Mouse (Mus musculus): ENCODE measurements at regions not wholly inside any gene's neighbourhood (a gene's known extent, or its start where the extent isn't known, plus 50 kb on each side); places are given as distances from the start of the nearest gene placed in this dataset.

- WGBS = 85% methylated on average over 1 of the region's 1 CpGs
- H3K27me3 ChIP-seq = no peaks in the 10 kb centered on the region
- no peak overlapping the region for H3K4me2 ChIP-seq
- H3K9ac ChIP-seq = no peak overlapping the region
- H3K4me3 ChIP-seq = no peak overlapping the region
- H3K36me3 ChIP-seq = no peaks in the 10 kb centered on the region
- no peak for ATAC-seq (ENCODE audit: low FRiP score, low read depth)
- H3K27ac ChIP-seq (replicated peaks) = no peak overlapping the region
- no peaks in the 10 kb centered on the region for H3K9me3 ChIP-seq
- no peaks in the 10 kb centered on the region; the same call in 1 of the 2 replicates for H3K4me1 ChIP-seq (replicated peaks)
These were observed 163.9 kb downstream of the Ptprc start for GRCm38 (mm10) chr1:138011581-138011980.

- WGBS = 63% methylated on average over 7 of the region's 7 CpGs
- Histone ChIP-seq H3K27me3 (no peaks in the 10 kb centered on the region), H3K4me3 (no peak overlapping the region), H3K9me3 (no peaks in the 10 kb centered on the region), H3K36me3 (no peaks in the 10 kb centered on the region), H3K4me2 (no peak overlapping the region), H3K4me1 (replicated peaks) (no peaks in the 10 kb centered on the region; the same call in 1 of the 2 replicates), H3K27ac (replicated peaks) (no peak overlapping the region), H3K9ac (no peak overlapping the region)
- no peak for ATAC-seq (ENCODE audit: low FRiP score, low read depth)
These were observed 164.5 kb downstream of the Ptprc start for GRCm38 (mm10) chr1:138010910-138011477.

GRCm38 (mm10) chr1:138006811-138007210, 168.7 kb downstream of the Ptprc start:
- no peak overlapping the region for H3K9ac ChIP-seq
- no peak overlapping the region for H3K27ac ChIP-seq (replicated peaks)
- WGBS = 72% methylated on average over 1 of the region's 1 CpGs
- H3K4me3 ChIP-seq = no peak overlapping the region
- no peaks in the 10 kb centered on the region for H3K9me3 ChIP-seq
- no peaks in the 10 kb centered on the region for H3K27me3 ChIP-seq
- no peak for ATAC-seq (ENCODE audit: low FRiP score, low read depth)
- H3K4me1 ChIP-seq (replicated peaks) = no peaks in the 10 kb centered on the region; the same call in 1 of the 2 replicates
- no peak overlapping the region for H3K4me2 ChIP-seq
- no peaks in the 10 kb centered on the region for H3K36me3 ChIP-seq

GRCm38 (mm10) chr1:138004319-138004718, 171.2 kb downstream of the Ptprc start:
- Histone ChIP-seq H3K4me3 (no peak overlapping the region), H3K9ac (no peak overlapping the region), H3K27me3 (no peaks in the 10 kb centered on the region), H3K27ac (replicated peaks) (no peak overlapping the region), H3K36me3 (no peaks in the 10 kb centered on the region), H3K9me3 (no peaks in the 10 kb centered on the region), H3K4me2 (no peak overlapping the region), H3K4me1 (replicated peaks) (no peaks in the 10 kb centered on the region)
- ATAC-seq (ENCODE audit: low FRiP score, low read depth) = no peak
- 39% methylated on average over 2 of the region's 2 CpGs for WGBS

GRCm38 (mm10) chr1:137999268-137999900, 176.1 kb downstream of the Ptprc start:
- no peaks in the 10 kb centered on the region for H3K9me3 ChIP-seq
- no peak for ATAC-seq (ENCODE audit: low FRiP score, low read depth)
- no peaks in the 10 kb centered on the region for H3K4me1 ChIP-seq (replicated peaks)
- no peaks in the 10 kb centered on the region for H3K27me3 ChIP-seq
- H3K4me2 ChIP-seq = no peak overlapping the region
- no peak overlapping the region for H3K27ac ChIP-seq (replicated peaks)
- H3K4me3 ChIP-seq = no peak overlapping the region
- H3K36me3 ChIP-seq = no peaks in the 10 kb centered on the region
- WGBS = 70% methylated on average over 3 of the region's 3 CpGs
- no peak overlapping the region for H3K9ac ChIP-seq

GRCm38 (mm10) chr1:137996041-137996440, 179.5 kb downstream of the Ptprc start:
- 91% methylated on average over 2 of the region's 2 CpGs for WGBS
- Histone ChIP-seq H3K27ac (replicated peaks) (no peak overlapping the region), H3K4me3 (no peak overlapping the region), H3K9ac (no peak overlapping the region), H3K4me1 (replicated peaks) (no peaks in the 10 kb centered on the region), H3K4me2 (no peak overlapping the region), H3K36me3 (no peaks in the 10 kb centered on the region), H3K27me3 (no peaks in the 10 kb centered on the region), H3K9me3 (no peaks in the 10 kb centered on the region)
- ATAC-seq (ENCODE audit: low FRiP score, low read depth) = no peak

GRCm38 (mm10) chr1:137991936-137992335, 183.6 kb downstream of the Ptprc start:
- Histone ChIP-seq H3K4me3 (no peak overlapping the region), H3K4me1 (replicated peaks) (no peaks in the 10 kb centered on the region), H3K9ac (no peak overlapping the region), H3K9me3 (no peaks in the 10 kb centered on the region), H3K27ac (replicated peaks) (no peak overlapping the region), H3K4me2 (no peak overlapping the region), H3K27me3 (no peaks in the 10 kb centered on the region), H3K36me3 (no peaks in the 10 kb centered on the region)
- ATAC-seq (ENCODE audit: low FRiP score, low read depth) = no peak
- WGBS = 97% methylated on average over 1 of the region's 1 CpGs

- no peak for ATAC-seq (ENCODE audit: low FRiP score, low read depth)
- Histone ChIP-seq H3K36me3 (no peaks in the 10 kb centered on the region), H3K27me3 (no peaks in the 10 kb centered on the region), H3K9ac (no peak overlapping the region), H3K9me3 (no peaks in the 10 kb centered on the region), H3K4me3 (no peak overlapping the region), H3K4me1 (replicated peaks) (no peaks in the 10 kb centered on the region), H3K4me2 (no peak overlapping the region), H3K27ac (replicated peaks) (no peak overlapping the region)
- whole genome bisulfite sequencing = 96% methylated on average over 5 of the region's 5 CpGs
These were observed 184.1 kb downstream of the Ptprc start for GRCm38 (mm10) chr1:137991412-137991811.

GRCm38 (mm10) chr1:137973406-137973805, 202.1 kb downstream of the Ptprc start:
- Histone ChIP-seq H3K36me3 (no peaks in the 10 kb centered on the region), H3K27me3 (no peaks in the 10 kb centered on the region), H3K9me3 (no peaks in the 10 kb centered on the region), H3K27ac (replicated peaks) (no peak overlapping the region), H3K4me2 (no peak overlapping the region), H3K9ac (no peak overlapping the region), H3K4me3 (no peak overlapping the region), H3K4me1 (replicated peaks) (no peaks in the 10 kb centered on the region)
- ATAC-seq (ENCODE audit: low FRiP score, low read depth) = no peak
- WGBS = 79% methylated on average over 3 of the region's 3 CpGs

- Histone ChIP-seq H3K4me1 (replicated peaks) (no peaks in the 10 kb centered on the region), H3K27me3 (no peaks in the 10 kb centered on the region), H3K9ac (no peak overlapping the region), H3K4me2 (no peak overlapping the region), H3K4me3 (no peak overlapping the region), H3K9me3 (no peaks in the 10 kb centered on the region), H3K36me3 (no peaks in the 10 kb centered on the region), H3K27ac (replicated peaks) (no peak overlapping the region)
- no peak for ATAC-seq (ENCODE audit: low FRiP score, low read depth)
- 85% methylated on average over 6 of the region's 6 CpGs for WGBS
These were observed 202.7 kb downstream of the Ptprc start for GRCm38 (mm10) chr1:137972620-137973350.

GRCm38 (mm10) chr1:137966151-137966836, 209.2 kb downstream of the Ptprc start:
- Histone ChIP-seq H3K9me3 (no peaks in the 10 kb centered on the region), H3K4me1 (replicated peaks) (0 out of 2 replicates have a peak, but pooled peaks cover 8% of the 10 kb centered on the region), H3K27me3 (no peaks in the 10 kb centered on the region), H3K9ac (no peak overlapping the region), H3K27ac (replicated peaks) (peak overlapping the region; percentile 75), H3K36me3 (peaks cover 3% of the 10 kb centered on the region; the same call in 1 of the 2 replicates), H3K4me3 (no peak overlapping the region), H3K4me2 (peak overlapping the region; percentile 5; the same call in 1 of the 2 replicates)
- ATAC-seq (ENCODE audit: low FRiP score, low read depth) = peak; percentile 72
- WGBS = 49% methylated on average over 16 of the region's 16 CpGs

GRCm38 (mm10) chr1:137963656-137964055, 211.9 kb downstream of the Ptprc start:
- Histone ChIP-seq H3K4me3 (no peak overlapping the region), H3K27ac (replicated peaks) (no peak overlapping the region)
- no peak for ATAC-seq (ENCODE audit: low FRiP score, low read depth)

More at GRCm38 (mm10) chr1:137963656-137964055, 211.9 kb downstream of the Ptprc start:
- Histone ChIP-seq H3K4me1 (replicated peaks) (0 out of 2 replicates have a peak, but pooled peaks cover 8% of the 10 kb centered on the region), H3K4me2 (no peak overlapping the region), H3K9me3 (no peaks in the 10 kb centered on the region), H3K36me3 (peaks cover 3% of the 10 kb centered on the region; the same call in 1 of the 2 replicates), H3K9ac (no peak overlapping the region), H3K27me3 (no peaks in the 10 kb centered on the region)
- 61% methylated on average over 6 of the region's 6 CpGs for WGBS
